Mouse (Mus musculus): ENCODE measurements around the gene Xaf1. TPM values are rescaled to one million over a fixed set of nuclear protein-coding genes. Genes with fewer than 3 reads are reported as not detected.

Gene Xaf1
- polyA plus RNA-seq, 1 experiment, result 1.2 TPM

- TF ChIP-seq MYOG (IDR thresholded peaks at IDR 0.05; ENCODE audit: control insufficient read depth, extremely low read depth, insufficient read length), result no peak
- TF ChIP-seq MYOD1 (IDR thresholded peaks at IDR 0.05; ENCODE audit: control insufficient read depth, insufficient read length, low read depth), result no peak
- no peak for TF ChIP-seq MAX (IDR thresholded peaks at IDR 0.05)
- TF ChIP-seq CTCF (IDR thresholded peaks at IDR 0.05; ENCODE audit: control insufficient read depth, insufficient read depth, insufficient read length), result no peak
- TF ChIP-seq USF1 (IDR thresholded peaks at IDR 0.05; ENCODE audit: low read depth), result no peak
- no peak for TF ChIP-seq FOSL1 (IDR thresholded peaks at IDR 0.05; ENCODE audit: insufficient read depth, low read length, poor library complexity, severe bottlenecking)
- TF ChIP-seq CEBPB (IDR thresholded peaks at IDR 0.05; ENCODE audit: low read depth), result no peak
- Histone ChIP-seq H3K79me3 (ENCODE audit: low read depth) (no peaks in the 10 kb centered on the region), H3ac (ENCODE audit: control insufficient read depth, insufficient read length, low read depth) (no peak overlapping the region), H3K36me3 (ENCODE audit: control insufficient read depth, insufficient read depth) (no peaks in the 10 kb centered on the region), H3K79me2 (ENCODE audit: control insufficient read depth, insufficient read depth) (no peaks in the 10 kb centered on the region), H3K4me3 (ENCODE audit: insufficient read depth, poor library complexity, severe bottlenecking) (no peak overlapping the region), H3K27me3 (ENCODE audit: control insufficient read depth, insufficient read depth, insufficient read length) (no peaks in the 10 kb centered on the region)
Measured at GRCm38 (mm10) chr11:72293116-72293515, 8.3 kb upstream of the Xaf1 start.

- H3K36me3 ChIP-seq (ENCODE audit: control insufficient read depth, insufficient read depth), result no peaks in the 10 kb centered on the region
- no peaks in the 10 kb centered on the region for H3K27me3 ChIP-seq (ENCODE audit: control insufficient read depth, insufficient read depth, insufficient read length)
- no peak for TF ChIP-seq FOSL1 (IDR thresholded peaks at IDR 0.05; ENCODE audit: insufficient read depth, low read length, poor library complexity, severe bottlenecking)
- TF ChIP-seq MYOG (IDR thresholded peaks at IDR 0.05; ENCODE audit: control insufficient read depth, extremely low read depth, insufficient read length), result no peak
- TF ChIP-seq MAX (IDR thresholded peaks at IDR 0.05), result no peak
- no peak for TF ChIP-seq CEBPB (IDR thresholded peaks at IDR 0.05; ENCODE audit: low read depth)
- no peak for TF ChIP-seq USF1 (IDR thresholded peaks at IDR 0.05; ENCODE audit: low read depth)
- no peak for TF ChIP-seq CTCF (IDR thresholded peaks at IDR 0.05; ENCODE audit: control insufficient read depth, insufficient read depth, insufficient read length)
- TF ChIP-seq MYOD1 (IDR thresholded peaks at IDR 0.05; ENCODE audit: control insufficient read depth, insufficient read length, low read depth), result no peak
- no peaks in the 10 kb centered on the region for H3K79me3 ChIP-seq (ENCODE audit: low read depth)
- no peak overlapping the region for H3ac ChIP-seq (ENCODE audit: control insufficient read depth, insufficient read length, low read depth)
- no peak overlapping the region for H3K4me3 ChIP-seq (ENCODE audit: insufficient read depth, poor library complexity, severe bottlenecking)
- no peaks in the 10 kb centered on the region for H3K79me2 ChIP-seq (ENCODE audit: control insufficient read depth, insufficient read depth)
Measured at GRCm38 (mm10) chr11:72302230-72302629, 801 bp downstream of the Xaf1 start.

GRCm38 (mm10) chr11:72307461-72307860 lies 6.0 kb downstream of the Xaf1 start:
- Histone ChIP-seq H3K27me3 (ENCODE audit: control insufficient read depth, insufficient read depth, insufficient read length) (no peaks in the 10 kb centered on the region), H3K79me3 (ENCODE audit: low read depth) (no peaks in the 10 kb centered on the region), H3K36me3 (ENCODE audit: control insufficient read depth, insufficient read depth) (no peaks in the 10 kb centered on the region), H3K79me2 (ENCODE audit: control insufficient read depth, insufficient read depth) (no peaks in the 10 kb centered on the region), H3K4me3 (ENCODE audit: insufficient read depth, poor library complexity, severe bottlenecking) (no peak overlapping the region), H3ac (ENCODE audit: control insufficient read depth, insufficient read length, low read depth) (no peak overlapping the region)
- TF ChIP-seq MYOG (IDR thresholded peaks at IDR 0.05; ENCODE audit: control insufficient read depth, extremely low read depth, insufficient read length), result no peak

DNA sequence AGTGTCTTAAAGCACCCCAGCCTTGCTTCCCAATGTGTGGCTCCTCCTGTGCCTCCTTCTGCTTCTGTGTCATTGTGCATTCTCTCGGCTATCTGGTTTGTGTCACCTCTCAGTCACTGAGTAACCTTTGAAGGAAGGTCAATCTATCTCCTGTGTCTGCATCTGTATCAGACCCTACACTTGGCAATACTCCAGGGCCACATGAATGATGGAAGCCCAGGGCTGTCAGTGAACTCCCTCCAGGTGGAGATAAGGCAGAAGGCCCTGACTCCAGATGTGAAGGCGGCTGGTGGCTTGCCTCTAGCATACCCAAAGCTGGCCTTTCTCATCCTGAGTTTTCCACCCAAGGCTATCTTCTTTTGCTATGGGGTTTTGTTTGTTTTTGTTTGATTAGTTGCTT lies 7.6 kb downstream of the Xaf1 start:
- Histone ChIP-seq H3K79me3 (ENCODE audit: low read depth) (no peaks in the 10 kb centered on the region), H3K36me3 (ENCODE audit: control insufficient read depth, insufficient read depth) (no peaks in the 10 kb centered on the region), H3K27me3 (ENCODE audit: control insufficient read depth, insufficient read depth, insufficient read length) (no peaks in the 10 kb centered on the region), H3K4me3 (ENCODE audit: insufficient read depth, poor library complexity, severe bottlenecking) (no peak overlapping the region), H3ac (ENCODE audit: control insufficient read depth, insufficient read length, low read depth) (no peak overlapping the region), H3K79me2 (ENCODE audit: control insufficient read depth, insufficient read depth) (no peaks in the 10 kb centered on the region)
- TF ChIP-seq FOSL1 (IDR thresholded peaks at IDR 0.05; ENCODE audit: insufficient read depth, low read length, poor library complexity, severe bottlenecking), result no peak
- no peak for TF ChIP-seq MYOD1 (IDR thresholded peaks at IDR 0.05; ENCODE audit: control insufficient read depth, insufficient read length, low read depth)
- no peak for TF ChIP-seq CEBPB (IDR thresholded peaks at IDR 0.05; ENCODE audit: low read depth)
- TF ChIP-seq MYOG (IDR thresholded peaks at IDR 0.05; ENCODE audit: control insufficient read depth, extremely low read depth, insufficient read length), result no peak
- no peak for TF ChIP-seq USF1 (IDR thresholded peaks at IDR 0.05; ENCODE audit: low read depth)

DNA sequence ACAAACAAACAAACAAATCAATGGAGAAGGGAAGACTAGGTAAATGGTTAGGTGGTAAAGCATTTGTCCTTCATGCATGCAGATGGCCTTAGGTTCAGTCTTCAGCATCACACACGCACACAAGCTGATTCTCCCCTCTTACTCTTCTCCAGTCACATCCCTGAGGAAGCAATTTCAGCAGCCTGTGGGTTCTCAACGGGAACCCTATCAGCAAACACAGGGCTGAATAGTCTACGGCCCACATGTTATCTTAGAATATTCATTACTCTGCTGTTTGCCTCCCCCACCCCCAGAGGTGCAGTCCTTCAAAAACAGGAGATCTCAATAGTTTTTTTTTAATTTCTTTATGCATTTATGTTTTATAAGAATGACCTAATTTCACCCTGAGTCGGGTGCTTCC lies 9.1 kb downstream of the Xaf1 start:
- Histone ChIP-seq H3ac (ENCODE audit: control insufficient read depth, insufficient read length, low read depth) (no peak overlapping the region), H3K27me3 (ENCODE audit: control insufficient read depth, insufficient read depth, insufficient read length) (no peaks in the 10 kb centered on the region), H3K4me3 (ENCODE audit: insufficient read depth, poor library complexity, severe bottlenecking) (no peak overlapping the region), H3K79me3 (ENCODE audit: low read depth) (no peaks in the 10 kb centered on the region), H3K79me2 (ENCODE audit: control insufficient read depth, insufficient read depth) (no peaks in the 10 kb centered on the region), H3K36me3 (ENCODE audit: control insufficient read depth, insufficient read depth) (no peaks in the 10 kb centered on the region)
- TF ChIP-seq MYOD1 (IDR thresholded peaks at IDR 0.05; ENCODE audit: control insufficient read depth, insufficient read length, low read depth) (no peak), USF1 (IDR thresholded peaks at IDR 0.05; ENCODE audit: low read depth) (no peak), CTCF (IDR thresholded peaks at IDR 0.05; ENCODE audit: control insufficient read depth, insufficient read depth, insufficient read length) (no peak), MYOG (IDR thresholded peaks at IDR 0.05; ENCODE audit: control insufficient read depth, extremely low read depth, insufficient read length) (no peak), CEBPB (IDR thresholded peaks at IDR 0.05; ENCODE audit: low read depth) (no peak), FOSL1 (IDR thresholded peaks at IDR 0.05; ENCODE audit: insufficient read depth, low read length, poor library complexity, severe bottlenecking) (no peak), MAX (IDR thresholded peaks at IDR 0.05) (no peak)

DNA sequence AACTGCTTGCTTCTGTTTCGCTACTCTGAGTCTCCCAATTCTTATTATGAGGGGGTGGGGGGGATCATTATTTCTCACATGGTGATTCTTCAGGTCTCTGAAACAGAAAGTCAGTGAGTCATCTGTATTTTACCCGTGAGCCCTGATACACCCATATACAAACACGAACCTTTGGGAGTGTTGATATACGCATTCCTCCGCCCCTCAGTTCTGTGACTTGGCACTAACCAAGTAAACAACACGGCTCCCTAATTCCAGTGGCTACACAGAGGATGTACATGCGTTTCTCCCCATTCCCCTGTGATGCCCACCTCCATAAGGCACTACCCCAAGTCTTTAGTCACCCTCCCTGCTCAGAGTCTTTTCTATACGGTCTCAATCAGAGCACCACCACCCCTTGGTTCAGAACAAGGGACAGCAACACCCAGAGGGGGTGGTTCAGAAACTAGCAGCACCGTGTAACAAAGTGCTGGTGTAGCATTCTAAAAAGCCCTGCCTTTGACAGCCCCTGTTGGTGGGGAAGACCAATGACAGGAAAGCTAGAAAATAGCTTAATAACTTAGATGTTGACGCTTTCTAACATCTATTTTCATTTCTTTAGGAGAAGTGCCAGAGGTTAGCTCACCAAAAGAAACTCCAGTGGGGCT lies 10.0 kb downstream of the Xaf1 start:
- no peaks in the 10 kb centered on the region for H3K79me2 ChIP-seq (ENCODE audit: control insufficient read depth, insufficient read depth)

More for the DNA sequence above, 10.0 kb downstream of the Xaf1 start:
- no peaks in the 10 kb centered on the region for H3K27me3 ChIP-seq (ENCODE audit: control insufficient read depth, insufficient read depth, insufficient read length)
- H3K79me3 ChIP-seq (ENCODE audit: low read depth), result no peaks in the 10 kb centered on the region
- TF ChIP-seq MAX (IDR thresholded peaks at IDR 0.05) (no peak), CTCF (IDR thresholded peaks at IDR 0.05; ENCODE audit: control insufficient read depth, insufficient read depth, insufficient read length) (no peak), USF1 (IDR thresholded peaks at IDR 0.05; ENCODE audit: low read depth) (no peak), MYOG (IDR thresholded peaks at IDR 0.05; ENCODE audit: control insufficient read depth, extremely low read depth, insufficient read length) (no peak), FOSL1 (IDR thresholded peaks at IDR 0.05; ENCODE audit: insufficient read depth, low read length, poor library complexity, severe bottlenecking) (no peak), CEBPB (IDR thresholded peaks at IDR 0.05; ENCODE audit: low read depth) (no peak), MYOD1 (IDR thresholded peaks at IDR 0.05; ENCODE audit: control insufficient read depth, insufficient read length, low read depth) (no peak)
- H3K36me3 ChIP-seq (ENCODE audit: control insufficient read depth, insufficient read depth), result no peaks in the 10 kb centered on the region
- H3K4me3 ChIP-seq (ENCODE audit: insufficient read depth, poor library complexity, severe bottlenecking), result no peak overlapping the region
- H3ac ChIP-seq (ENCODE audit: control insufficient read depth, insufficient read length, low read depth), result no peak overlapping the region
